Mouse (Mus musculus) MEL (cell line): ENCODE results near the gene Tmem268. TPM values are rescaled to one million over a fixed set of nuclear protein-coding genes. Genes with fewer than 3 reads are reported as not detected.

Source experiments
- DNase-seq: peaks from one replicate; pipeline ENCODE4 v3.0.0; 2011; ENCODE audit warnings: low read depth, low spot score
- H3K27ac ChIP-seq: 2 replicates; pipeline ENCODE4 v1.5.1; 2012; ENCODE audit warnings: low read depth, mild to moderate bottlenecking, control low read depth, low read length, moderate library complexity; ENCODE audit not compliant: control insufficient read depth
- H3K27me3 ChIP-seq, 2 experiments: fragments of 150-350 bp in 1 of 2; sonication (generic) in 1 of 2; 2 replicates each; pipeline ENCODE4 v1.6.1; 2012; ENCODE audit warnings: low read length in 2 of 2, mild to moderate bottlenecking in 2 of 2, improper control_type of control experiment in 1 of 2, moderate library complexity in 1 of 2; ENCODE audit not compliant: insufficient read depth in 2 of 2, control insufficient read depth in 1 of 2
- H3K36me3 ChIP-seq, 2 experiments: 2 replicates each; pipeline ENCODE4 v1.6.1; 2012 to 2014; ENCODE audit warnings: low read length in 2 of 2, improper control_type of control experiment in 1 of 2, inconsistent platforms in 1 of 2, mild to moderate bottlenecking in 1 of 2; ENCODE audit not compliant: insufficient read depth in 2 of 2, control insufficient read depth in 1 of 2
- H3K4me1 ChIP-seq, 2 experiments: fragments of 150-350 bp in 1 of 2; sonication (generic) in 1 of 2; 2 replicates each; pipeline ENCODE4 v1.6.1; 2012; ENCODE audit warnings: low read length in 2 of 2, improper control_type of control experiment in 1 of 2, mild to moderate bottlenecking in 1 of 2; ENCODE audit not compliant: insufficient read depth in 2 of 2, control insufficient read depth in 1 of 2
- H3K4me3 ChIP-seq, 2 experiments: fragments of 150-350 bp in 1 of 2; sonication (generic) in 1 of 2; 2 replicates each; pipeline ENCODE4 v1.5.1; 2012; ENCODE audit warnings: low read depth in 2 of 2, low read length in 2 of 2, mild to moderate bottlenecking in 2 of 2, moderate library complexity in 2 of 2, control low read depth in 1 of 2, improper control_type of control experiment in 1 of 2; ENCODE audit not compliant: control insufficient read depth in 1 of 2, insufficient read depth in 1 of 2
- H3K79me2 ChIP-seq: 2 replicates; pipeline ENCODE4 v1.6.1; 2012; ENCODE audit warnings: mild to moderate bottlenecking, low read length, moderate library complexity; ENCODE audit not compliant: control insufficient read depth, poor library complexity, insufficient read depth
- H3K9ac ChIP-seq: 2 replicates; pipeline ENCODE4 v1.6.1; 2012; ENCODE audit warnings: low read depth, mild to moderate bottlenecking, control low read depth, low read length, moderate library complexity; ENCODE audit not compliant: control insufficient read depth, poor library complexity, severe bottlenecking
- H3K9me3 ChIP-seq: fragments of 150-350 bp; sonication (generic); replicated peaks from 2 replicates; pipeline ENCODE4 v1.6.1; 2012; ENCODE audit warnings: mild to moderate bottlenecking, low read length, improper control_type of control experiment, moderate library complexity; ENCODE audit not compliant: insufficient read depth
- CHD1 ChIP-seq: IDR thresholded peaks from 2 replicates; pipeline ENCODE4 v1.6.1; 2012; ENCODE audit warnings: low read depth, mild to moderate bottlenecking, inconsistent platforms, low read length, improper control_type of control experiment
- CHD2 ChIP-seq: IDR thresholded peaks from 2 replicates; pipeline ENCODE4 v1.6.1; 2011; ENCODE audit warnings: low read length, improper control_type of control experiment
- CTCF ChIP-seq, 3 experiments: IDR thresholded peaks in 2 of 3; conservative IDR thresholded peaks in 1 of 3; 2 replicates each; pipeline ENCODE4 v1.5.1; 2011 to 2012; ENCODE audit warnings: low read length in 3 of 3, low read depth in 2 of 3, mild to moderate bottlenecking in 2 of 3, improper control_type of control experiment in 1 of 3, inconsistent platforms in 1 of 3, mixed read lengths in 1 of 3, moderate library complexity in 1 of 3; ENCODE audit not compliant: control insufficient read depth in 1 of 3, insufficient read depth in 1 of 3, poor library complexity in 1 of 3, severe bottlenecking in 1 of 3
- ELF1 ChIP-seq: IDR thresholded peaks from 2 replicates; pipeline ENCODE4 v1.6.1; 2014; ENCODE audit warnings: low read depth, mild to moderate bottlenecking, inconsistent platforms, low read length, improper control_type of control experiment, moderate library complexity
- GATA1 ChIP-seq: IDR thresholded peaks from 2 replicates; pipeline ENCODE4 v1.6.1; 2011; ENCODE audit warnings: low read depth, low read length, improper control_type of control experiment
- JUND ChIP-seq: IDR thresholded peaks from 2 replicates; pipeline ENCODE4 v1.6.1; 2011; ENCODE audit warnings: low read depth, mild to moderate bottlenecking, improper control_type of control experiment, low read length
- MAZ ChIP-seq: IDR thresholded peaks from 2 replicates; pipeline ENCODE4 v1.6.1; 2012; ENCODE audit warnings: low read depth, mild to moderate bottlenecking, inconsistent platforms, low read length, improper control_type of control experiment
- MEF2A ChIP-seq: IDR thresholded peaks from 2 replicates; pipeline ENCODE4 v1.6.1; 2014; ENCODE audit warnings: low read depth, mild to moderate bottlenecking, inconsistent platforms, low read length, improper control_type of control experiment; ENCODE audit not compliant: poor library complexity, insufficient replicate concordance, severe bottlenecking; ENCODE audit errors: extremely low read depth
- NELFE ChIP-seq: IDR thresholded peaks from 2 replicates; pipeline ENCODE4 v1.6.1; 2011; ENCODE audit warnings: low read depth, low read length, improper control_type of control experiment
- POLR2AphosphoS2 ChIP-seq: IDR thresholded peaks from 2 replicates; pipeline ENCODE4 v1.6.1; 2011; ENCODE audit warnings: low read length, improper control_type of control experiment
- POLR2AphosphoS5 ChIP-seq: IDR thresholded peaks from 2 replicates; pipeline ENCODE4 v1.6.1; 2012; ENCODE audit warnings: low read depth, borderline replicate concordance, mild to moderate bottlenecking, inconsistent platforms, low read length, moderate library complexity, mixed read lengths
- SIN3A ChIP-seq: IDR thresholded peaks from 2 replicates; pipeline ENCODE4 v1.6.1; 2012; ENCODE audit warnings: low read length, improper control_type of control experiment, inconsistent platforms
- SMC3 ChIP-seq: IDR thresholded peaks from 2 replicates; pipeline ENCODE4 v1.6.1; 2011; ENCODE audit warnings: low read depth, low read length, improper control_type of control experiment
- TAL1 ChIP-seq: IDR thresholded peaks from 2 replicates; pipeline ENCODE4 v1.6.1; 2012; ENCODE audit warnings: mild to moderate bottlenecking, inconsistent platforms, low read length, moderate library complexity, mixed read lengths
- TBP ChIP-seq: IDR thresholded peaks from 2 replicates; pipeline ENCODE4 v1.8.0; 2011; ENCODE audit warnings: low read depth, low read length, improper control_type of control experiment
- USF1 ChIP-seq: IDR thresholded peaks from 2 replicates; pipeline ENCODE4 v1.6.1; 2014; ENCODE audit warnings: low read depth, mild to moderate bottlenecking, inconsistent platforms, low read length, improper control_type of control experiment, moderate library complexity
- USF2 ChIP-seq, 2 experiments: IDR thresholded peaks; 2 replicates each; pipeline ENCODE4 v1.6.1; 2011 to 2012; ENCODE audit warnings: improper control_type of control experiment in 2 of 2, low read length in 2 of 2, borderline replicate concordance in 1 of 2, inconsistent platforms in 1 of 2, low read depth in 1 of 2, mild to moderate bottlenecking in 1 of 2; ENCODE audit not compliant: insufficient read depth in 1 of 2
- ZC3H11A ChIP-seq: IDR thresholded peaks from 2 replicates; pipeline ENCODE4 v1.6.1; 2012; ENCODE audit warnings: low read depth, mild to moderate bottlenecking, inconsistent platforms, low read length, improper control_type of control experiment
- ZNF384 ChIP-seq: IDR thresholded peaks from 2 replicates; pipeline ENCODE4 v1.6.1; 2012; ENCODE audit warnings: low read depth, mild to moderate bottlenecking, inconsistent platforms, low read length, improper control_type of control experiment
- polyA plus RNA-seq, 2 experiments: library from polyadenylated mRNA; stranded (reverse) in 1 of 2; unstranded in 1 of 2; fragments of >175 nt in 1 of 2; fragments of >200 nt in 1 of 2; gene quantifications; 2 replicates each; pipeline versions ENCODE4 v1.2.1 to v1.2.4; 2012; ENCODE audit warnings: low replicate concordance in 2 of 2, low read depth in 1 of 2; ENCODE audit not compliant: insufficient read length in 2 of 2, insufficient read depth in 1 of 2, missing spikeins in 1 of 2
- total RNA-seq: library from RNA; depleted of rRNA; stranded (reverse); fragments of 300-350 nt; gene quantifications from 2 replicates; pipeline ENCODE4 v1.2.3, GENCODE M21; 2012

Tmem268 gene
- total and polyA plus RNA-seq, 3 experiments: 8.1 to 11.3 TPM; not detected in 1

DNA sequence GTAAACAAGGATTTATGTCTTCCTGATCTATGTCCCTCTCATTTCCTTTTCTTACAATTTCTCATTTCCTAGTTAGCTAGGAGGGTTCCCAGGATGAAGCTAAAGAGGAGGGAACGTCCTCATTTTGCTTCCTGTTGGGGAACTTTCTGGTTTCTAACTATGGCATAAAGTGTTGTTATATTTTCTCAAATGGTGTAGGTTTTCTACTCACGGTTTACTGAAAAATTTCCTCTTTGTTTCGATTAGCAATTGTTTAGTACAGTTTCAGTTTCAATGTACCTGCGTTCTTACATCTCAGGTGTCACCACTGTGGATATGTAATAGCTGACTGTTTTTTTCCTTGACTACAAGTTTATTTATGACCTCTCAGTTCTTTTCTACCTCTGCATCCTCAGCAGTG is 32.0 kb downstream of the Tmem268 start:
- no peaks in the 10 kb centered on the region for H3K36me3 ChIP-seq
- no peak overlapping the region for H3K27ac ChIP-seq
- no peaks in the 10 kb centered on the region for H3K27me3 ChIP-seq
- H3K4me1 ChIP-seq: 0 out of 4 replicates have a peak, but pooled peaks cover 0 to 4% of the 10 kb centered on the region in 2 experiments
- DNase-seq: no peak
- no peak overlapping the region for H3K9ac ChIP-seq
- TF ChIP-seq ZNF384 (no peak), POLR2AphosphoS2 (no peak), GATA1 (no peak), TAL1 (no peak), SIN3A (no peak), SMC3 (no peak), CHD2 (no peak), MAZ (no peak), CTCF (IDR thresholded peaks at IDR 0.05 in 2 of 3, conservative IDR thresholded peaks at IDR 0.05 in 1 of 3; ENCODE audit: control insufficient read depth in 1 of 3, insufficient read depth in 1 of 3, low read depth in 2 of 3, low read length in 3 of 3, poor library complexity in 1 of 3, severe bottlenecking in 1 of 3) (no peak), CHD1 (no peak), ZC3H11A (no peak), TBP (no peak), MEF2A (no peak), USF2 (IDR thresholded peaks at IDR 0.05; ENCODE audit: borderline replicate concordance in 1 of 2, insufficient read depth in 1 of 2, low read depth in 1 of 2, low read length in 2 of 2) (no peak), ELF1 (no peak), USF1 (no peak), JUND (no peak)
- no peak overlapping the region for H3K4me3 ChIP-seq
- H3K9me3 ChIP-seq: no peaks in the 10 kb centered on the region
- H3K79me2 ChIP-seq: no peaks in the 10 kb centered on the region

DNA sequence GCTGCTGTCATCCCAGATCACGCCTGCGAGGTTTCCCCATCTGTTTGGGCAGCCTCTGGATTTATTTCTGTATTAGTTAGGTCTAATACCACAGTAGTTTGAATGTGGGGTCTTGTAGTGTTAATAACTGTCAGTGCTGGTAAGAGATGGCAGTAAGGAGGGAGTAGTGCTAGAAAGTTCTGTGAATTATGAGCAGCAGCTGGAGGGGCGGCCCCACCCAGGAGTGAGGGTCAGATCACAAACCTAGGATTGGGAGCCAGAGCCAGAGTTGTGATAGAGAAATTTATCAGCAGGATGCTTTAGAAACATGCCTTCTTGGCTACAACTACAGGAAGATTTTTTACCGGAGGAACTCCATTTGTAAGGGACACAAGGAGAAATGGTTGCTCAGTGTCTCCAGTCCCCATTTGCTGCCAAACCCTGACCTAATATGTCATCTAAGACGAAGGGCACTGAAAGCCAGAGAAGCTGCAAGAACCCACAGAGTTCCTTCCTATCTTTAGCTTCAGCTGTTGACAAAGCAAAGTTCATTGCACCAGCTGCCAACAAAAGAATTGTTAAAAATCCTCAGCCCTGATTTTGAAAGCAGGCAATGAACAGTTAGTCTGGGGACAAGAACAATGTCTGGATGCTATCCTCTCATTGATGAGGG is 36.0 kb downstream of the Tmem268 start:
- Histone ChIP-seq H3K36me3 (no peaks in the 10 kb centered on the region), H3K79me2 (no peaks in the 10 kb centered on the region), H3K27me3 (no peaks in the 10 kb centered on the region), H3K4me3 (no peak overlapping the region), H3K9me3 (no peaks in the 10 kb centered on the region), H3K9ac (no peak overlapping the region), H3K27ac (no peak overlapping the region), H3K4me1 (0 out of 4 replicates have a peak, but pooled peaks cover 0 to 4% of the 10 kb centered on the region in 2 experiments)
- DNase-seq: no peak
- TF ChIP-seq CTCF (IDR thresholded peaks at IDR 0.05 in 2 of 3, conservative IDR thresholded peaks at IDR 0.05 in 1 of 3; ENCODE audit: control insufficient read depth in 1 of 3, insufficient read depth in 1 of 3, low read depth in 2 of 3, low read length in 3 of 3, poor library complexity in 1 of 3, severe bottlenecking in 1 of 3) (no peak), NELFE (no peak), TBP (no peak), POLR2AphosphoS5 (no peak)
